19 mouse cellular contexts compared by ENCODE assay signal in genomic region chr2:70065729-70066300, GRCm38 (mm10). TPM values are rescaled to one million over a fixed set of nuclear protein-coding genes. Genes with fewer than 3 reads are reported as not detected.
DNase-seq lines count a peak whose midpoint lies in the region; ATAC-seq and TF ChIP-seq lines count a peak whose summit lies in the region.
"Had no signal": no experiment of that assay in that cellular context is flagged by ENCODE, and none has a peak within 500 bp of the region (broad histone marks: within the 10 kb centered on the region; RNA-seq: fewer than 3 reads in every experiment).

No protein-coding gene starts in this region.

- no peaks in the 10 kb centered on the region for H3K27me3 ChIP-seq in kidney, embryonic 14.5 days (ENCODE audit: control insufficient read depth, insufficient read depth, low read length)
- no peaks in the 10 kb centered on the region for H3K27me3 ChIP-seq in hindbrain, postnatal 0 days (ENCODE audit: insufficient read depth, low read length)

- no peak overlapping the region for H3K4me2 ChIP-seq in kidney, embryonic 14.5 days (replicated peaks; ENCODE audit: low read depth, low read length)
- no peak overlapping the region for H3K4me2 ChIP-seq in hindbrain, postnatal 0 days (ENCODE audit: low read depth, low read length)
- H3K4me2 ChIP-seq: heart, embryonic 12.5 days; lung, embryonic 14.5 days had no signal

- H3K4me3 ChIP-seq in kidney, embryonic 14.5 days (ENCODE audit: low read length) = no peak overlapping the region
- no peak overlapping the region for H3K4me3 ChIP-seq in hindbrain, postnatal 0 days (ENCODE audit: low read length)
- H3K4me3 ChIP-seq in olfactory bulb, adult 2 months (ENCODE audit: insufficient read depth, low read depth, low read length) = no peak overlapping the region
- H3K4me3 ChIP-seq: heart, embryonic 12.5 days; myocyte had no signal

- TF ChIP-seq POLR2A in olfactory bulb, adult 2 months (IDR thresholded peaks at IDR 0.05; ENCODE audit: insufficient read depth, low read depth, low read length) = no peak

- no peak for TF ChIP-seq CTCF in hindbrain, postnatal 0 days (IDR thresholded peaks at IDR 0.05; ENCODE audit: low read depth)
- no peak for TF ChIP-seq CTCF in olfactory bulb, adult 2 months (IDR thresholded peaks at IDR 0.05; ENCODE audit: insufficient read depth, low read depth, low read length)

- 78% methylated on average over 7 of the region's 7 CpGs for WGBS in kidney, embryonic 14.5 days
- WGBS in hindbrain, postnatal 0 days = 33% methylated on average over 7 of the region's 7 CpGs
- WGBS in olfactory bulb, adult 2 months = 21% methylated on average over 7 of the region's 7 CpGs

- DNase-seq in embryo, embryonic 11 days = peak; percentile 11
- no peak for DNase-seq in embryo, embryonic 10.5 days (ENCODE audit: low spot score)
- DNase-seq in kidney, postnatal 36 days = no peak
- DNase-seq in hindbrain, postnatal 0 days (ENCODE audit: low spot score) = peak; percentile 37
- no peak for DNase-seq in cerebellum, postnatal 14 days
- no peak for DNase-seq in thymus, postnatal 36 days
- DNase-seq: adrenal gland, postnatal 36 days; cerebellum, postnatal 36 days; gastrocnemius, postnatal 25 days; heart, postnatal 36 days; liver; lung, embryonic 14.5 days; right cerebral cortex, postnatal 25 days had no signal

- 0 out of 2 replicates have a peak overlapping the region, but pooled peaks have one; percentile 51 for H3K27ac ChIP-seq in kidney, embryonic 14.5 days (ENCODE audit: low read depth, low read length)
- H3K27ac ChIP-seq in hindbrain, postnatal 0 days = peak overlapping the region; percentile 66
- peak overlapping the region; percentile 53 for H3K27ac ChIP-seq in olfactory bulb, adult 2 months (ENCODE audit: insufficient read depth, low read depth, low read length)

- no peaks in the 10 kb centered on the region for H3K36me3 ChIP-seq in kidney, embryonic 14.5 days (ENCODE audit: control insufficient read depth, insufficient read depth, low read length)
- no peaks in the 10 kb centered on the region for H3K36me3 ChIP-seq in hindbrain, postnatal 0 days (ENCODE audit: insufficient read depth, low read length)
- H3K36me3 ChIP-seq: heart, embryonic 12.5 days had no signal

- no peak overlapping the region for H3K9ac ChIP-seq in kidney, embryonic 14.5 days (ENCODE audit: low read depth, low read length)
- H3K9ac ChIP-seq in hindbrain, postnatal 0 days (replicated peaks; ENCODE audit: low read length) = no peak overlapping the region
- H3K9ac ChIP-seq: heart, embryonic 12.5 days; lung, embryonic 14.5 days had no signal

- no peak for ATAC-seq in kidney, embryonic 14.5 days (ENCODE audit: low FRiP score, low TSS enrichment)
- ATAC-seq in hindbrain, postnatal 0 days = 0 out of 2 replicates have a peak, but pooled peaks have one; percentile 21
- ATAC-seq: activated CD4-positive, CD25-positive, alpha-beta regulatory T cell, adult 4 months had no signal

- no peaks in the 10 kb centered on the region for H3K9me3 ChIP-seq in kidney, embryonic 14.5 days (ENCODE audit: control insufficient read depth, low read length)
- no peaks in the 10 kb centered on the region for H3K9me3 ChIP-seq in hindbrain, postnatal 0 days (ENCODE audit: low read length)
- H3K9me3 ChIP-seq: heart, embryonic 12.5 days had no signal

- 0 out of 2 replicates have a peak, but pooled peaks cover 13% of the 10 kb centered on the region for H3K4me1 ChIP-seq in kidney, embryonic 14.5 days (ENCODE audit: control insufficient read depth, insufficient read depth, low read length)
- no peaks in the 10 kb centered on the region for H3K4me1 ChIP-seq in hindbrain, postnatal 0 days (ENCODE audit: insufficient read depth, low read length)
- H3K4me1 ChIP-seq in olfactory bulb, adult 2 months (ENCODE audit: control insufficient read depth, insufficient read depth, low read length) = peaks cover 24% of the 10 kb centered on the region

RNA-seq across cellular contexts. Expression of gene Myo3b, which starts 26.9 kb away (rescaled TPM):
- 0.39 and 0.77 TPM in 2 replicates for polyA plus RNA-seq in kidney, embryonic 14.5 days (2014; fragmentation: Nextera tagmentation; extraction: Ambion mirVana)
- 0.47 and 0.97 TPM in 2 replicates for total RNA-seq in hindbrain, postnatal 0 days (2014; rRNA removed)
- 0.09 and 0.16 TPM in 2 replicates for polyA plus RNA-seq in hindbrain, postnatal 0 days (2015; fragmentation: Nextera tagmentation; extraction: Ambion mirVana)
- polyA plus RNA-seq in olfactory bulb, adult 2 months (2012; ENCODE audit: insufficient read depth, insufficient read length, low replicate concordance, missing spikeins) = not detected in 2 replicates
- total RNA-seq: adrenal gland, postnatal 36 days; gastrocnemius, postnatal 25 days had no signal
- polyA plus RNA-seq: embryonic facial prominence, embryonic 14.5 days had no signal

Comparison
In these comparisons a context has a peak if more than half of its experiments do, and no peak if none do; other contexts are left out.
1. DNase-seq: peak in embryo, embryonic 11 days (single experiment) and hindbrain, postnatal 0 days (single experiment); none in embryo, embryonic 10.5 days (single experiment), kidney, postnatal 36 days (0 of 2), cerebellum, postnatal 14 days (0 of 2) and thymus, postnatal 36 days (0 of 2).
2. Peak in every context shown above with its lines, with median percentiles within 50 percentile points of each other: H3K27ac ChIP-seq.